Mouse (Mus musculus) CH12.LX (cell line): Measurements from ENCODE around the gene Stk39. TPM values are rescaled to one million over a fixed set of nuclear protein-coding genes. Genes with fewer than 3 reads are reported as not detected.

Experiments
- DNase-seq: peaks from one replicate; pipeline ENCODE4 v3.0.0-alpha.2; 2013; ENCODE audit errors: extremely low read depth
- H3K27ac ChIP-seq: 2 replicates; pipeline ENCODE4 v1.5.1; 2012; ENCODE audit warnings: low read depth, mild to moderate bottlenecking, control low read depth, moderate library complexity; ENCODE audit not compliant: insufficient read depth
- H3K27me3 ChIP-seq: replicated peaks from 2 replicates; pipeline ENCODE3; 2012; ENCODE audit warnings: inconsistent platforms
- H3K36me3 ChIP-seq, 2 experiments: replicated peaks in 1 of 2; 2 replicates each; pipeline versions ENCODE3 to v1.6.1; 2012; ENCODE audit warnings: inconsistent platforms in 1 of 2, low read length in 1 of 2, mild to moderate bottlenecking in 1 of 2, mixed read lengths in 1 of 2, moderate library complexity in 1 of 2; ENCODE audit not compliant: control insufficient read depth in 1 of 2, insufficient read depth in 1 of 2
- H3K4me1 ChIP-seq, 2 experiments: 2 replicates each; pipeline ENCODE4 v1.6.1; 2012; ENCODE audit warnings: inconsistent platforms in 1 of 2, moderate library complexity in 1 of 2; ENCODE audit not compliant: insufficient read depth in 2 of 2, control insufficient read depth in 1 of 2
- H3K4me2 ChIP-seq: 2 replicates; pipeline ENCODE4 v1.6.1; 2012; ENCODE audit warnings: low read depth, mild to moderate bottlenecking, control low read depth; ENCODE audit not compliant: poor library complexity, insufficient read depth, severe bottlenecking
- H3K4me3 ChIP-seq, 3 experiments: fragments of 150-350 bp in 1 of 3; sonication (generic) in 1 of 3; replicated peaks in 1 of 3; 2 replicates each; pipeline versions ENCODE3 to v1.5.1; 2011 to 2012; ENCODE audit warnings: low read depth in 2 of 3, low read length in 2 of 3, mild to moderate bottlenecking in 2 of 3, moderate library complexity in 2 of 3, control low read depth in 1 of 3, improper control_type of control experiment in 1 of 3, inconsistent platforms in 1 of 3, mixed read lengths in 1 of 3; ENCODE audit not compliant: poor library complexity in 1 of 3
- H3K79me2 ChIP-seq: replicated peaks from 2 replicates; pipeline ENCODE4 v1.6.1; 2012; ENCODE audit warnings: mild to moderate bottlenecking, moderate library complexity; ENCODE audit not compliant: control insufficient read depth, poor library complexity, insufficient read depth, severe bottlenecking; ENCODE audit errors: extremely low read depth
- H3K9ac ChIP-seq: 2 replicates; pipeline ENCODE4 v1.6.1; 2012; ENCODE audit warnings: low read depth, mild to moderate bottlenecking, control low read depth, moderate library complexity; ENCODE audit not compliant: insufficient read depth
- H3K9me3 ChIP-seq: replicated peaks from 2 replicates; pipeline ENCODE3; 2012; ENCODE audit warnings: low read length, inconsistent platforms, mixed read lengths
- BHLHE40 ChIP-seq: IDR thresholded peaks from 2 replicates; pipeline ENCODE4 v1.6.1; 2011; ENCODE audit warnings: mild to moderate bottlenecking, low read depth, low read length, improper control_type of control experiment
- CHD2 ChIP-seq: IDR thresholded peaks from 2 replicates; pipeline ENCODE4 v1.6.1; 2011; ENCODE audit warnings: low read length, improper control_type of control experiment
- E2F4 ChIP-seq: IDR thresholded peaks from 2 replicates; pipeline ENCODE4 v1.6.1; 2011; ENCODE audit warnings: low read depth, low read length, improper control_type of control experiment; ENCODE audit not compliant: insufficient replicate concordance
- EP300 ChIP-seq: IDR thresholded peaks from 2 replicates; pipeline ENCODE4 v1.6.1; 2011; ENCODE audit warnings: low read length, improper control_type of control experiment
- ETS1 ChIP-seq: conservative IDR thresholded peaks from 2 replicates; pipeline ENCODE4 v1.6.1; 2012; ENCODE audit warnings: low read depth, mild to moderate bottlenecking, inconsistent platforms, low read length, improper control_type of control experiment, moderate library complexity
- GABPA ChIP-seq: IDR thresholded peaks from 2 replicates; pipeline ENCODE4 v1.6.1; 2012; ENCODE audit warnings: low read depth, low read length, improper control_type of control experiment, inconsistent platforms; ENCODE audit not compliant: insufficient replicate concordance
- HCFC1 ChIP-seq: IDR thresholded peaks from 2 replicates; pipeline ENCODE4 v1.6.1; 2012; ENCODE audit warnings: low read depth, mild to moderate bottlenecking, inconsistent platforms, low read length, improper control_type of control experiment
- IRF4 ChIP-seq: IDR thresholded peaks from 2 replicates; pipeline ENCODE4 v1.6.1; 2014; ENCODE audit warnings: low read depth, mild to moderate bottlenecking, inconsistent platforms, low read length, improper control_type of control experiment
- JUND ChIP-seq: conservative IDR thresholded peaks from 2 replicates; pipeline ENCODE4 v1.6.1; 2011; ENCODE audit warnings: low read depth, low read length, improper control_type of control experiment
- KAT2A ChIP-seq: IDR thresholded peaks from 2 replicates; pipeline ENCODE4 v1.6.1; 2012; ENCODE audit warnings: low read length, improper control_type of control experiment, inconsistent platforms; ENCODE audit not compliant: insufficient replicate concordance
- MAFK ChIP-seq: IDR thresholded peaks from 2 replicates; pipeline ENCODE4 v1.6.1; 2011; ENCODE audit warnings: low read length, improper control_type of control experiment; ENCODE audit not compliant: insufficient replicate concordance
- MXI1 ChIP-seq: IDR thresholded peaks from 2 replicates; pipeline ENCODE4 v1.6.1; 2011; ENCODE audit warnings: mild to moderate bottlenecking, low read depth, low read length, improper control_type of control experiment
- MYC ChIP-seq: IDR thresholded peaks from 2 replicates; pipeline ENCODE4 v1.6.1; 2011; ENCODE audit warnings: low read depth, mild to moderate bottlenecking, improper control_type of control experiment, low read length
- PAX5 ChIP-seq: IDR thresholded peaks from 2 replicates; pipeline ENCODE4 v1.6.1; 2012; ENCODE audit warnings: low read length, inconsistent platforms, mixed read lengths
- POLR2A ChIP-seq: IDR thresholded peaks from 2 replicates; pipeline ENCODE4 v1.6.1; 2011; ENCODE audit warnings: low read depth, mild to moderate bottlenecking, improper control_type of control experiment, low read length
- POLR2AphosphoS2 ChIP-seq: IDR thresholded peaks from 2 replicates; pipeline ENCODE4 v1.6.1; 2011; ENCODE audit warnings: low read depth, low read length, improper control_type of control experiment
- RCOR1 ChIP-seq: conservative IDR thresholded peaks from 2 replicates; pipeline ENCODE4 v1.6.1; 2012; ENCODE audit warnings: low read depth, mild to moderate bottlenecking, inconsistent platforms, low read length, improper control_type of control experiment
- TBP ChIP-seq: conservative IDR thresholded peaks from 2 replicates; pipeline ENCODE4 v1.6.1; 2011; ENCODE audit warnings: low read depth, low read length, improper control_type of control experiment
- UBTF ChIP-seq: IDR thresholded peaks from 2 replicates; pipeline ENCODE4 v1.6.1; 2012; ENCODE audit warnings: low read depth, mild to moderate bottlenecking, inconsistent platforms, low read length, improper control_type of control experiment, moderate library complexity
- USF1 ChIP-seq: IDR thresholded peaks from 2 replicates; pipeline ENCODE4 v1.6.1; 2014; ENCODE audit warnings: low read depth, mild to moderate bottlenecking, inconsistent platforms, low read length, improper control_type of control experiment
- USF2 ChIP-seq: conservative IDR thresholded peaks from 2 replicates; pipeline ENCODE4 v1.6.1; 2011; ENCODE audit warnings: low read depth, low read length, improper control_type of control experiment
- ZC3H11A ChIP-seq: IDR thresholded peaks from 2 replicates; pipeline ENCODE4 v1.6.1; 2012; ENCODE audit warnings: low read depth, mild to moderate bottlenecking, inconsistent platforms, low read length, improper control_type of control experiment
- ZNF384 ChIP-seq: IDR thresholded peaks from 2 replicates; pipeline ENCODE4 v1.6.1; 2012; ENCODE audit warnings: low read depth, low read length, improper control_type of control experiment, inconsistent platforms
- dilution Hi-C: fragments of 300-500 bp; cut with MboI; formaldehyde crosslinking; loops from 2 replicates; pipeline ENCODE4 v1.14.3; 2020; ENCODE audit warnings: low sequenced_read_pairs; ENCODE audit not compliant: extremely low pct_unique_long_range_greater_than_20kb, extremely low pct_ligation_motif_present
- in situ Hi-C: fragments of 300-500 bp; cut with MboI; formaldehyde crosslinking; loops from 3 replicates; pipeline ENCODE4 v1.14.3; 2019; ENCODE audit warnings: low sequenced_read_pairs, low pct_ligation_motif_present, low pct_unique_long_range_greater_than_20kb, mixed read lengths
- polyA plus RNA-seq: library from polyadenylated mRNA; unstranded; fragments of >175 nt; gene quantifications from 2 replicates; pipeline ENCODE4 v1.2.1, GENCODE M21; 2012; ENCODE audit warnings: low read depth; ENCODE audit not compliant: insufficient read length
- total RNA-seq, 2 experiments: library from RNA; depleted of rRNA; stranded (reverse); fragments of 300-350 nt in 1 of 2; fragments of >200 nt in 1 of 2; gene quantifications; 2 replicates each; pipeline ENCODE4 v1.2.3; 2012 to 2014

Gene Stk39
- total and polyA plus RNA-seq, 3 experiments: not detected

DNA sequence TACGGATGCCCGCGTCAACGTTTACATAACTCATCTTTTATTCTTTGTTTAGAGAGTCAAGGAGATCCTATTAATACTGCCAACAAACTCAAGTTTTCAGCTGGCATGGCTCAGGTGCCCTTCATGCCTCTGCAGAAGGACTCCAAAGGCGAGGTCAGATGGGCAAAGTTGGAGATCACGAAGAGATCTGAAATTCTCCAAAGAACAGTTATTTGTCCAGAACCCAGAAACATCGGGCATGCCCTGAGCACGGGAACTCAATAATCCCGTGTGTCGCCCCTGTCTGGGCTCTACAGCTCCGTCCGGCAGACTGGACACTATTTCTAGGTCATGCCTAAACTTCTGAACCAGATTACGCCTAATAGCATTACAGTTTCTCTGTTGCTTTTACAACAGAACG, 3.8 kb downstream of the Stk39 start:
- H3K27me3 ChIP-seq: no peaks in the 10 kb centered on the region
- dilution Hi-C loops: no loop called here
- no peak overlapping the region for H3K4me2 ChIP-seq
- H3K4me3 ChIP-seq: no peak overlapping the region
- peaks cover 75% of the 10 kb centered on the region for H3K9me3 ChIP-seq
- no peak for DNase-seq
- H3K27ac ChIP-seq: no peak overlapping the region
- H3K4me1 ChIP-seq: no peaks in the 10 kb centered on the region
- in situ Hi-C loops: no loop called here
- no peaks in the 10 kb centered on the region for H3K79me2 ChIP-seq
- TF ChIP-seq USF2: no peak
- no peak for TF ChIP-seq MXI1
- no peak for TF ChIP-seq MYC
- no peak for TF ChIP-seq GABPA
- TF ChIP-seq BHLHE40: no peak
- TF ChIP-seq UBTF: no peak
- TF ChIP-seq E2F4: no peak
- TF ChIP-seq ZNF384: no peak
- TF ChIP-seq JUND: no peak
- no peak for TF ChIP-seq TBP
- TF ChIP-seq USF1: no peak
- TF ChIP-seq ZC3H11A: no peak
- no peak for TF ChIP-seq MAFK
- no peak for TF ChIP-seq ETS1
- TF ChIP-seq KAT2A: no peak
- no peak for TF ChIP-seq EP300
- no peaks in the 10 kb centered on the region for H3K36me3 ChIP-seq
- H3K9ac ChIP-seq: no peak overlapping the region

DNA sequence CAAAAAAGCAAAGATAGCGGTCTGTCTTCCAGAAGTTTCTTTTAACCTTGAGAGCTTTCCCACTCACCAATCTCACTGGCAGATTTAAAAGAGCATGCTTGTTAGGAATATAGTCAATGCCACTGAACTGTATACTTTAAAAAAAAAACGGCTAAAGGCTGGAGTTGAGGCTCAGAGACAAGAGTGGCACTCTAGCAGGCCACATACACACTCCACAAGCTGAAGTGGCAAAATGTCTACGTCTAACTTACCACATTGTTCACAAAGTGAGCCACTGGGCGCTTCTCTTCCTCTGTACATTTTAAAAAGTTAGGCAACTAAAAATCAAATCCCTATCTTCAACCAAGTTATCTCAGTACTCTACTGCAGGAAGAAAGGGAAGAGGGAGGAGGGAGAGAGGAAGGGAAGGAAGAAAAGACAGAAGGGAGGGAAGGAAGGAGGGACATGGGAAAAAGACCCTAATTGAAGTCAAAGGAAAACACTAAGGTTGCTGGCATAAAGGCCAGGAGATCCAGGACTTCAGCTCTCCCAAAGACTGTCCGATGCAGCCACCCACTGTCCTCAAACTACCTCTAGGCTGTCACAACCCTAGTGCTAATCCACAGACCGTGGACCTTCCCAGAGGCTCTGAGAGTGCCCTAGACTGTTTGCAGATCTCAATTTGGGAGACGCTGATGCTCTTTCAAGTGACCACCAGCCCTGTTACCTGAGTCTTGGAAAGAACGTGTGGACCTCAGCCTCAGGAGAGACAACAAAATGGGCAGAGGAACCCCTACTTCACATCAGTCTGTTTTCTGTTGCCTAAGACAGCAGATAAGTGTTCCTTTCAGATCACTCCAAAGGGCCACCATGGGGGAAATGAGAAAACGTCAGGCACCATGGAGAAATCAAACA, 4.7 kb downstream of the Stk39 start:
- TF ChIP-seq UBTF (no peak), EP300 (no peak), IRF4 (no peak), MXI1 (no peak), ZNF384 (no peak), GABPA (no peak), HCFC1 (no peak), E2F4 (no peak), PAX5 (no peak), POLR2AphosphoS2 (no peak), CHD2 (no peak), USF1 (no peak), USF2 (no peak), MYC (no peak), POLR2A (no peak), RCOR1 (no peak)
- H3K36me3 ChIP-seq: no peaks in the 10 kb centered on the region
- no peak for DNase-seq
- H3K4me2 ChIP-seq: no peak overlapping the region
- H3K4me3 ChIP-seq: no peak overlapping the region
- dilution Hi-C loops (no loop called here), in situ Hi-C loops (no loop called here)
- H3K4me1 ChIP-seq: no peaks in the 10 kb centered on the region
- no peaks in the 10 kb centered on the region for H3K79me2 ChIP-seq
- no peak overlapping the region for H3K27ac ChIP-seq
- no peak overlapping the region for H3K9ac ChIP-seq
- H3K9me3 ChIP-seq: peaks cover 81% of the 10 kb centered on the region
- H3K27me3 ChIP-seq: no peaks in the 10 kb centered on the region
